Mouse (Mus musculus): ENCODE results near the gene Nadk.

Nadk gene

GRCm38 (mm10) chr4:155601091-155601996 is 39.2 kb downstream of the Nadk start, which contains the start of gene Slc35e2:
Slc35e2 (plus strand) TSS chr4:155601416.
- peak; percentile 94 to 99 for DNase-seq (ENCODE audit: inconsistent age in 2 of 2, low spot score in 1 of 2)

GRCm38 (mm10) chr4:155601997-155602456 is 39.8 kb downstream of the Nadk start:
- no peak for DNase-seq (ENCODE audit: inconsistent age in 2 of 2, low spot score in 1 of 2)

- no peak for DNase-seq (ENCODE audit: inconsistent age in 2 of 2, low spot score in 1 of 2)
These were observed 40.6 kb downstream of the Nadk start for GRCm38 (mm10) chr4:155602753-155603152.

- DNase-seq (ENCODE audit: inconsistent age in 2 of 2, low spot score in 1 of 2): no peak
These were observed 41.6 kb downstream of the Nadk start for GRCm38 (mm10) chr4:155603801-155604200.

- DNase-seq (ENCODE audit: inconsistent age in 2 of 2, low spot score in 1 of 2): no peak
These were observed 43.0 kb downstream of the Nadk start for GRCm38 (mm10) chr4:155605132-155605531.

- DNase-seq (ENCODE audit: inconsistent age in 2 of 2, low spot score in 1 of 2): no peak
These were observed 44.6 kb downstream of the Nadk start for GRCm38 (mm10) chr4:155606825-155607224.

- no peak for DNase-seq (ENCODE audit: inconsistent age in 2 of 2, low spot score in 1 of 2)
These were observed 49.7 kb downstream of the Nadk start for GRCm38 (mm10) chr4:155611860-155612259.

GRCm38 (mm10) chr4:155613264-155613663 is 51.1 kb downstream of the Nadk start:
- DNase-seq (ENCODE audit: inconsistent age in 2 of 2, low spot score in 1 of 2): no peak

GRCm38 (mm10) chr4:155618321-155618720 is 56.1 kb downstream of the Nadk start:
- DNase-seq (ENCODE audit: inconsistent age in 2 of 2, low spot score in 1 of 2): no peak

- DNase-seq (ENCODE audit: inconsistent age in 2 of 2, low spot score in 1 of 2): peak; percentile 97 to 98
These were observed 62.4 kb downstream of the Nadk start, which contains the start of gene Cdk11b for GRCm38 (mm10) chr4:155624338-155625291. Cdk11b (plus strand) TSS chr4:155624854.

GRCm38 (mm10) chr4:155630267-155630666 is 68.1 kb downstream of the Nadk start:
- no peak for DNase-seq (ENCODE audit: inconsistent age in 2 of 2, low spot score in 1 of 2)

- no peak for DNase-seq (ENCODE audit: inconsistent age in 2 of 2, low spot score in 1 of 2)
These were observed 73.8 kb downstream of the Nadk start for GRCm38 (mm10) chr4:155635766-155636499.

Measured in adrenal gland, adult (tissue).